Comparison of ENCODE assay signal across 12 mouse cellular contexts in the genomic region with DNA sequence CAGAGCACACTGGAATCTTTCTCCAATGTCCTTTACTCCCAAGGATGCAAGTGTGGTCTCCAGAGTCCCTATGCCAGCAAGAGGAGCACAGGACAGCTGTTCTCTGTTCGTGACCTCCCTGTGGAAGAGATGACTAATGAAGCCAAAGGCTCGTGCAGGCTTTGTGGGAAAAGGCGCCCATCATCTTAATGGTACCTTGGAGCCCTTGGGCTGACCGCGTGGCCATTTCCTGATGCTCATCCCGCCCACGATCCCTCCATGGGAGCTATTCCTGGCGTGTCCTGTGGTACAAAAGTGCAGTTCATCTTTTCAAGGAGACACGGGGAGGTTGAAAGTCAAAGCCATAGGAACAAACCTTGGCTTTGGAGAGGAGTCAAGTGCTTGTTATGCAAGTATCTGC. TPM values are rescaled to one million over a fixed set of nuclear protein-coding genes. Genes with fewer than 3 reads are reported as not detected.
"Had no signal": no experiment of that assay in that cellular context is flagged by ENCODE, and none has a peak within 500 bp of the region (broad histone marks: within the 10 kb centered on the region; RNA-seq: fewer than 3 reads in every experiment).

No protein-coding gene starts in this region.

- H3K36me3 ChIP-seq: limb, embryonic 12.5 days; midbrain, embryonic 12.5 days; neural tube, embryonic 12.5 days had no signal

- H3K4me3 ChIP-seq: left cerebral cortex, adult 2 months; limb, embryonic 12.5 days; midbrain, embryonic 12.5 days; neural tube, embryonic 12.5 days had no signal

- H3K27me3 ChIP-seq: limb, embryonic 12.5 days; midbrain, embryonic 12.5 days; neural tube, embryonic 12.5 days had no signal

- DNase-seq: kidney, adult 18-20 months; kidney, postnatal 25 days; liver; lung, adult 18-20 months; thymus, adult 2 months; thymus, postnatal 36 days had no signal

- H3K4me2 ChIP-seq: limb, embryonic 12.5 days; midbrain, embryonic 12.5 days; neural tube, embryonic 12.5 days had no signal

RNA-seq across cellular contexts. Expression of a gene that starts 55.2 kb away (rescaled TPM):
- total RNA-seq: megakaryocyte-erythroid progenitor cell, adult 5-6 weeks; neutrophil, adult 5-6 weeks had no signal
